Mouse (Mus musculus): Measurements from ENCODE around the gene Ncoa5. TPM values are rescaled to one million over a fixed set of nuclear protein-coding genes. Genes with fewer than 3 reads are reported as not detected.

Gene Ncoa5
- total RNA-seq, 2 experiments from 2014 or later: 50.2 to 56.1 TPM

DNA sequence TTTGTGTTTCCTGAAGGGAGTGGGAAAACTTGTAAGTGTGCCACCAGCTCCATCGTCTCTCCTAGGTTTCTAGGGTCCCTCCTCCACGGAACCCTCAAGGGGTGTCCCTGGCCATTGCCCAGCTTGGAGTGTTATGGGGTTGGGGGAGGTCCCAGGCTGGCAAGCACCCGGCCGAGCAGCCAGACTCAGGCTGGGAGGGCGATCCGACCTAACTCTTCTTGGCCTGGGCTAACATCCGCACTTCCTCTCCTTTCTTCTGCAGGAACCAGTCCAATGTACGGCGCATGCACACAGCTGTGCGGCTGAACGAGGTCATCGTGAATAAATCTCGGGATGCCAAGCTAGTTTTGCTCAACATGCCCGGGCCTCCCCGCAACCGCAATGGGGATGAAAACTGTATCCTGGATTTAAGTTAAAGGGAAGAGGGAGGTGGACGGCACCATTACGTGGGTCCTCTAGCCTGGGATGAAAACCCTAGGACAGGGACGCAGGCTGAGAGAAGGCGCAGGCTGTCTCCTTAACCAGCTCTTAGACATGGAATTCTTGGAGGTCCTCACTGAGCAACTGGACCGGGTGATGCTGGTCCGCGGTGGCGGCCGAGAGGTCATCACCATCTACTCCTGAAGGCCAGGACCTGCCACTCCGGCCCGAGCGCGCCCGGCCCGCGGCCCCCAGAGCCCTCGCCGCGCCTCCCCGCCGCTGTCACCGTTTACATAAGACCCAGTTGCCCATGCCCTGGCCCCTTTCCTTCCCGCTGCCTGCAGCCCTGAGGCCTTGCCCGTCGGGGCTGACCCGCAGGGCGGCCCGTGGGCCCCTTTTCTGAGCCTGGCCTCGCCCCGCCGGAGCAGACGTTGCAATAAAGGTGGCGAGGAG lies 37.6 kb downstream of the Ncoa5 start:
- DNase-seq (ENCODE audit: extremely low spot score in 1 of 2, low spot score in 1 of 2): no peak

GRCm38 (mm10) chr2:164995976-164996375 lies 38.7 kb downstream of the Ncoa5 start:
- no peak for DNase-seq (ENCODE audit: extremely low spot score in 1 of 2, low spot score in 1 of 2)

DNA sequence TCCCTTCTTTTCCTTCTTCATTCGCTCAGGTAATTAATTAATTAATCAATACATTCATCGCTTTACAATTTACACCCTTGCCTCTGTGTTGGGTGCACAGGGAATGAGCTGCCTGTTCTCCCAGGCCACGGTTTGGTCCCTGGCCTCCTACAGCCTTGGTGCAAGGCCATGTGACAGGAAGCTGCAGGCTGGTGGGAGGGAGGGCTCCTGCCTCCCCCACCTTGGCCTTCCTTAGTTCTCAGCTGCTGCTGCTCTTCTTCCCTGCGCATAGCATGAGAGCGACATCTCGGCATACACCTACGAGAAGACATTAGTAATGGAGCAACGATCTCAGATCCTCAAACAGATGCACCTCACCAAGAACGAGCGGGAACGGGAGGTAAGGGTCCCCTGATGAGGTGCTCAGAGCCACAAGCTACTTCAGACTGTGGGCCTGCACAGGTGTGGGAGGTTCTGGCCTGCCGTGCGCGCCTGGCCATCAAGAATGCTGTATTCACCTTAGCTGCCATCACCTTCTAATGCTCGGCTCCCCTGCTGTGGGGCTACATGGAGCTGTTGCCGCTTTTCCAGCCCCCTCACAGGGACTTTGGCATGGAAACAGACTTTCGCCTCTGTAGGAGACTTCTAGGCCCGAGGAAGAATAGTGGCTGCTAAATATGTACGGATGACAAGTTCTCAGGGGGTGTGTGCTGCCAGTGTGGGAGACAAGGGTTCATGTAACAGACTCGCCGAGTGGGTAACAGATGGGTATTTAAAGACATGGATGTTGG lies 39.8 kb downstream of the Ncoa5 start:
- DNase-seq (ENCODE audit: extremely low spot score in 1 of 2, low spot score in 1 of 2): no peak

- no peak for DNase-seq (ENCODE audit: extremely low spot score in 1 of 2, low spot score in 1 of 2)
Observed at GRCm38 (mm10) chr2:164994156-164994555, 40.5 kb downstream of the Ncoa5 start.

GRCm38 (mm10) chr2:164991808-164992207 lies 42.9 kb downstream of the Ncoa5 start:
- DNase-seq (ENCODE audit: extremely low spot score in 1 of 2, low spot score in 1 of 2): no peak

DNA sequence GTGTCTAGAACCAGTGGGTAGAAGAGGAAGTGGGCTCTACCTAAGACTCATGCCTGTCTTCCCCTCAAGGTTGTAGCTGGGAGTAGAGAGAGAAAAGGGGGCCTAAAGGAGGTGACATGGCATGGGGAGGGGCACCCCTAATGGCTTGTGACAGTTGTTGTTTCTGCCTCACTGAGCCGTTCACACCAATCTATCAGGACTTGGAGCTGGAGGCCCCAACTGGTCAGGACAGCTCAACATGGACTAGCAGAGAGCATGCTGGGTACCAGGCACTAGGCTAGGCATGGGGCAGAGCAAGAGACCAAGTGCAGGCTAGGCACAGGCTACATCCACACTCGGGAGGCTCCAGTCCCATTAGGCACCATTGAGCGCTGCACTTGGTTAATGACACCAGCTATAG lies 43.6 kb downstream of the Ncoa5 start:
- no peak for DNase-seq (ENCODE audit: extremely low spot score in 1 of 2, low spot score in 1 of 2)

GRCm38 (mm10) chr2:164988777-164989176 lies 45.9 kb downstream of the Ncoa5 start:
- no peak for DNase-seq (ENCODE audit: extremely low spot score in 1 of 2, low spot score in 1 of 2)

DNA sequence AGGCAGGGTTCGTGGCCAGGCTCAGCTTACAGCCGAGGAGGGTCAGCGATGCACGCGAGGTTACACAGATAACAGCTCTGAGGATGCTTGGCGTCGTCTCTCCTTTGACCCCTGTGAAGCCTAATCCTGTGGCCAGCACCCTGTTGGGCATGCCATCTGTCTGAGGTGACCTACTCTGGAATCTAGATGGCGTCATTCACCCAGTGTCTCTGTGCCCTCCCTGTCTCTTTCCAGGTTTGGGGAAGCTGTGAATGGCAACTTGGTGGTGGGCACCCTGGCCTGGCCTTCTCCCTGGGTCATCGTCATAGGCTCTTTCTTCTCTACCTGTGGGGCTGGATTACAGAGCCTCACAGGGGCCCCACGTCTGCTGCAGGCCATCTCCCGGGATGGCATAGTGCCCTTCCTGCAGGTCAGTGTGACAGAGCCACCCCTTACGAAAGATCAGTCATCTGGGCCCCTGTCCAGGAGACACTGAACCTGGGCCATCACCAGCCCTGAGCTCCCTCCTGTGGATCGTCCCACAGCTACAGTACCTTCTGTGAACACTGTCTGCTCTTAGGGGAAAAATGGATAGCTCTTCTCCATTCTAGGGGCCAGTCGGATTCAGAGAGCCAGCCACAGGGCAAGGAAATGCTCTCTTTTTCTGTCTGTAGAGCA lies 48.2 kb downstream of the Ncoa5 start:
- no peak for DNase-seq (ENCODE audit: extremely low spot score in 1 of 2, low spot score in 1 of 2)

- DNase-seq (ENCODE audit: extremely low spot score in 1 of 2, low spot score in 1 of 2): no peak
Observed at GRCm38 (mm10) chr2:164985962-164986361, 48.7 kb downstream of the Ncoa5 start.

DNA sequence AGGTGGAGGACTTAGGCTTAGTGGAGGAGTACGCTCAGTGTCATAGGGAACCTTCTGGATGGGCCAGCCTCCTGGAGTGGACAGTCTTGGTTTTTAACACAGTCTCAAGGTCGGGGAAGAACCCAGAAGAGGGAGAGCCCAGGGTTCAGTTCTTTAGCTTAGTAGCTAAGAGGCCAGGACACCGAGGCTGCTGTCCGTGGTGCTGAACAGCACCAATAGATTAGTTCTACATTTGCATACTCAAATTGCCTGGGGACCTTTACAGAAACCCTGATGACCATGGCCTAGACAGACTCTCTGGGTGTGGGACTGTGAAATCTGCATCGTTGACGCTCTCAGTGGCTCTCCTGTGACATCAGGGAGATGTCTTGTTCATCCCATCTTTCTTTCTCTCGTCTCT lies 54.9 kb downstream of the Ncoa5 start:
- DNase-seq (ENCODE audit: extremely low spot score in 1 of 2, low spot score in 1 of 2): no peak

GRCm38 (mm10) chr2:164975611-164976010 lies 59.1 kb downstream of the Ncoa5 start:
- no peak for DNase-seq (ENCODE audit: extremely low spot score in 1 of 2, low spot score in 1 of 2)

- no peak for DNase-seq (ENCODE audit: extremely low spot score in 1 of 2, low spot score in 1 of 2)
Observed at GRCm38 (mm10) chr2:164972646-164973045, 62.0 kb downstream of the Ncoa5 start.

GRCm38 (mm10) chr2:164970631-164971196 lies 64.0 kb downstream of the Ncoa5 start:
- peak; percentile 59 to 67 for DNase-seq (ENCODE audit: extremely low spot score in 1 of 2, low spot score in 1 of 2)

DNA sequence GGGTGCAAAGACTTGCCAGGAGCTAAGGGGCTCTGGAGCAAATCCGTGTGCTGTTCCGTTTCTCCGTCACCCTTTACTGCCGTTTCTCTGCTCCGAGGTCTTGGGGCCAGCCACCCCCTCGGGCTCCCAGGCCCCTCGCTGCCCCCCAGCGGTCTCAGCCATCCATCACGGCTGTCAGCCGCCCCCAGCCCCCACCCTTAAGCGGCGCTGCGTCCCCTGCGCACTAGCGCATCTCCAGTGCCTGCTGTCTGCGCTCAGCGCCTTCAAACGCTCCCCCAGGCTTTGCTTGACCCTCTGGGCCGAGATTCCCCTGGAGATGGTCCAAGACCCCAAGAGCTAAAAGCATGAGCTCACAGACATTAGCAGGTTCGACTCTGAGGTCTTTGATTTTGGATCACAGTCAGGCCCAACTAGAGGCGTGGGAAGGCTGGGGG lies 65.3 kb downstream of the Ncoa5 start:
- DNase-seq (ENCODE audit: extremely low spot score in 1 of 2, low spot score in 1 of 2): peak; percentile 41 to 51

- peak; percentile 48 to 61 for DNase-seq (ENCODE audit: extremely low spot score in 1 of 2, low spot score in 1 of 2)
Observed at GRCm38 (mm10) chr2:164968451-164968851, 66.2 kb downstream of the Ncoa5 start.

DNA sequence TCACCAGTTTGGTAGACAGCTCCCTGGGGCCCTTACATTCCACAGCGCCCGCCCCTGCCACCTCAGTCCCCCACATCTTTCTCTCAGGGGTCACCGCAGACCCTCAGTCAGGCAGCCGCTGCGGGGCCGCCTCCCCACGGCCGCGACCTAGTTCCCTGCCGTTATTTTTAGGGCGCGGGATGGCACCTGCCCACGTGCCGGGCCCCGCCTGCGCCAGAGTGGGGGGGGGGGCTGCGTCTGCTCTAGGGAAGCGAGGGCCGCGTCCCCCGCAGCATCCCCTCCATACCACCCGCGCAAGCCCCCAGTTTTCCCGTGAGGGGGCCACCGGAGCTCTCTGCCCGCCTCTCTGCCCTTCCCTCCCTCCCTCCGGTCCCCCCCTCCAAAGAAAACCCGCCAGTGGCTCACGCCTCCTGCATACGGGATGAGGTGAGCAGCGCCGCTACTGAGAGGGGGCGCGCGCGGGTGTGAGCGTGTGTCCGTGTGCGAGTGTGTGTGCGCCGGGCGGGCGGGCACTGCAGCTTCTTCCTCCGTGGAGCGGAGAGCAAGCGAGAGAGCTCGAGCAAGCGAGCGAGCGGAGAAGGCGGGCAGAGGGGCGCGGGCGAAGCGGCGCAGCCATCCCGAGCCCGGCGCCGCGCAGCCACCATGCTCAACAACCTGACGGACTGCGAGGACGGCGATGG lies 66.8 kb downstream of the Ncoa5 start:
- DNase-seq (ENCODE audit: extremely low spot score in 1 of 2, low spot score in 1 of 2): peak; percentile 64

- DNase-seq (ENCODE audit: extremely low spot score in 1 of 2, low spot score in 1 of 2): no peak
Observed at GRCm38 (mm10) chr2:164967193-164967592, 67.5 kb downstream of the Ncoa5 start.

DNA sequence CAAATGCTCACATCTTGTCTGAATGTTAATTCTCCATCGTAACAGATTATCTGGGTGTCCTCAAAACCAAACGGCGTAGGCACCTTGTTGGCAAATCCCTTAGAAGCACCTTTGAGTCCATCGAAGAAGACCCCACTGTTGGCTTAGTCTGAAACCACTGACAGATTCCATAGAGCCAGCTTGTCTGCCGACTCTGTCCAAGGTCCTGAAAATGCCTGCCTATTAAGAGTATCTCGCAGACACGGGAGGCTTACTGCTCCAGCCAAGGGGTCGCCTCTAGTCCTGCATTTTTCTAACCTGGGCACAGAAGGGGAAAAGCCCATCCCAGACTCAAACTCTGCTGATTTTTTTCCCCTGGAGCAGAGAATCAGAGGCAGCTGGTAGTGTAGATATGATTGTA lies 68.3 kb downstream of the Ncoa5 start:
- DNase-seq (ENCODE audit: extremely low spot score in 1 of 2, low spot score in 1 of 2): no peak

- DNase-seq (ENCODE audit: extremely low spot score in 1 of 2, low spot score in 1 of 2): no peak
Observed at GRCm38 (mm10) chr2:164964981-164965380, 69.7 kb downstream of the Ncoa5 start.

- peak; percentile 49 to 57 for DNase-seq (ENCODE audit: extremely low spot score in 1 of 2, low spot score in 1 of 2)
Observed at GRCm38 (mm10) chr2:164964242-164964894, 70.3 kb downstream of the Ncoa5 start.
